In the genomic region with DNA sequence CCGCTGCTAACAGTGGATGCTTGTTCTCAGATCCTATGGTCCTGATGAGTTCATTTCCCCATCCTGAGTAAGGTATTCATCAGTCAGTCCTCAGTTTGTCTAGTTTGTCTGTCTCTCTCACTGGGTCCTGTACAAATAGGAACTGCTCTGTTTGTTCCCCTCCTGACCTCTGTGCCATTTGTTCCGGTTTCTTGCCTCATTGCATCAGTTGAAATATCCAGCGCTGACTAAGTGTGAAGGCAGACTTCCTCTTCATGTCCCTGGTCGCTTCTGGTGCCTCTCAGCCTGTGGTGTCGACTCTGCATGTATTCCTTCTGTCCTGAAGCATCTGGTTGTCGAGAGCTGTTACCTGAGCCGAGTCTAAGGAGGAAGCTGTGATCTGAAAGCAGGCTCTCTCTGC, we compare ENCODE assay signal across 10 mouse cellular contexts. TPM values are rescaled to one million over a fixed set of nuclear protein-coding genes. Genes with fewer than 3 reads are reported as not detected.
DNase-seq lines count a peak whose midpoint lies in the region; ATAC-seq lines count a peak whose summit lies in the region.
"Had no signal": no experiment of that assay in that cellular context is flagged by ENCODE, and none has a peak within 500 bp of the region (broad histone marks: within the 10 kb centered on the region; RNA-seq: fewer than 3 reads in every experiment).

No protein-coding gene starts in this region.

- H3K4me1 ChIP-seq in hindbrain, embryonic 14.5 days (replicated peaks; ENCODE audit: control insufficient read depth, insufficient read depth, low read length): no peaks in the 10 kb centered on the region
- H3K4me1 ChIP-seq in hindbrain, embryonic 11.5 days (replicated peaks; ENCODE audit: control insufficient read depth, insufficient read depth, low read length): no peaks in the 10 kb centered on the region

- 66% methylated on average over 7 of the region's 7 CpGs for WGBS in hindbrain, embryonic 14.5 days
- 81% methylated on average over 7 of the region's 7 CpGs for WGBS in hindbrain, embryonic 11.5 days

- no peaks in the 10 kb centered on the region for H3K27me3 ChIP-seq in hindbrain, embryonic 14.5 days (ENCODE audit: control insufficient read depth, insufficient read depth, low read length)
- no peaks in the 10 kb centered on the region for H3K27me3 ChIP-seq in hindbrain, embryonic 11.5 days (ENCODE audit: control insufficient read depth, insufficient read depth, low read length)
- no peaks in the 10 kb centered on the region for H3K27me3 ChIP-seq in splenic B cell, adult 2 months (ENCODE audit: control insufficient read depth, insufficient read depth, low read length, poor library complexity, severe bottlenecking)

- DNase-seq in hindbrain, embryonic 14.5 days (ENCODE audit: low spot score): no peak
- DNase-seq in hindbrain, embryonic 11.5 days (ENCODE audit: low spot score): no peak
- peak; percentile 17 for DNase-seq in right cerebral cortex, adult 2 months (ENCODE audit: low spot score in 2 of 2)
- DNase-seq in right cerebral cortex, postnatal 10 days (ENCODE audit: low spot score in 2 of 2): no peak
- DNase-seq in lung, postnatal 36 days: peak; percentile 61
- peak; percentile 20 for DNase-seq in splenic B cell, adult 2 months (ENCODE audit: low read depth, low spot score)
- DNase-seq in cerebellum, adult 9-11 months: no peak
- DNase-seq: thymus, adult 18-20 months had no signal

- H3K9me3 ChIP-seq in hindbrain, embryonic 14.5 days (ENCODE audit: control insufficient read depth, low read length): no peaks in the 10 kb centered on the region
- no peaks in the 10 kb centered on the region for H3K9me3 ChIP-seq in hindbrain, embryonic 11.5 days (ENCODE audit: control insufficient read depth, low read length)

- H3K36me3 ChIP-seq in hindbrain, embryonic 14.5 days (replicated peaks; ENCODE audit: control insufficient read depth, insufficient read depth): peaks cover 81% of the 10 kb centered on the region
- no peaks in the 10 kb centered on the region for H3K36me3 ChIP-seq in hindbrain, embryonic 11.5 days (ENCODE audit: control insufficient read depth, insufficient read depth, low read length)
- H3K36me3 ChIP-seq in splenic B cell, adult 2 months (ENCODE audit: control insufficient read depth, insufficient read depth, low read length, poor library complexity, severe bottlenecking): peaks cover 3% of the 10 kb centered on the region

- ATAC-seq in hindbrain, embryonic 14.5 days (ENCODE audit: low FRiP score): no peak
- no peak for ATAC-seq in hindbrain, embryonic 11.5 days (ENCODE audit: low FRiP score)
- ATAC-seq in frontal cortex, adult (ENCODE audit: low TSS enrichment): no peak

- no peak overlapping the region for H3K9ac ChIP-seq in hindbrain, embryonic 14.5 days
- no peak overlapping the region for H3K9ac ChIP-seq in hindbrain, embryonic 11.5 days (ENCODE audit: low read depth, low read length)

- H3K27ac ChIP-seq in hindbrain, embryonic 14.5 days: peak overlapping the region; percentile 54; the same call in 1 of the 2 replicates
- H3K27ac ChIP-seq in hindbrain, embryonic 11.5 days (ENCODE audit: low read depth, low read length): no peak overlapping the region
- H3K27ac ChIP-seq: kidney, postnatal 0 days had no signal

- H3K4me3 ChIP-seq in hindbrain, embryonic 14.5 days (replicated peaks; ENCODE audit: low read length): no peak overlapping the region
- H3K4me3 ChIP-seq in hindbrain, embryonic 11.5 days (ENCODE audit: low read depth, low read length): no peak overlapping the region

- no peak overlapping the region for H3K4me2 ChIP-seq in hindbrain, embryonic 14.5 days (replicated peaks)
- no peak overlapping the region for H3K4me2 ChIP-seq in hindbrain, embryonic 11.5 days (replicated peaks; ENCODE audit: low read depth, low read length)

RNA-seq across cellular contexts. Expression of a gene that starts 30.1 kb away (rescaled TPM):
- polyA plus RNA-seq in hindbrain, embryonic 14.5 days (2014; fragmentation: Nextera tagmentation; extraction: Ambion mirVana): 47.3 and 47.5 TPM in 2 replicates
- 29.0 and 36.1 TPM in 2 replicates for polyA plus RNA-seq in hindbrain, embryonic 11.5 days (2014; fragmentation: Nextera tagmentation; extraction: Ambion mirVana)

RNA-seq across cellular contexts. Expression of a gene that starts 42.4 kb away (rescaled TPM):
- polyA plus RNA-seq in hindbrain, embryonic 14.5 days (2014; fragmentation: Nextera tagmentation; extraction: Ambion mirVana): 6.7 and 10.0 TPM in 2 replicates
- polyA plus RNA-seq in hindbrain, embryonic 11.5 days (2014; fragmentation: Nextera tagmentation; extraction: Ambion mirVana): 0.74 and 2.6 TPM in 2 replicates

Comparison
In these comparisons a context has a peak if more than half of its experiments do, and no peak if none do; other contexts are left out.
1. DNase-seq: peak in right cerebral cortex, adult 2 months (2 of 2), lung, postnatal 36 days (single experiment) and splenic B cell, adult 2 months (single experiment); none in hindbrain, embryonic 14.5 days (single experiment), hindbrain, embryonic 11.5 days (single experiment), right cerebral cortex, postnatal 10 days (0 of 2) and cerebellum, adult 9-11 months (single experiment).